Mouse (Mus musculus) stomach, embryonic 14.5 days (tissue): ENCODE measurements around the gene Taf1c. TPM values are rescaled to one million over a fixed set of nuclear protein-coding genes. Genes with fewer than 3 reads are reported as not detected.

Experiments
- ATAC-seq: fragments of 200-750 bp; cut with Nextera tagmentation; 2 replicates; pipeline ENCODE4 v1.8.0; 2017; ENCODE audit warnings: low read depth, moderate TSS enrichment; ENCODE audit not compliant: insufficient number of reproducible peaks, insufficient read depth, low FRiP score
- H3K27ac ChIP-seq: fragments of 300-500 bp; sonication (generic); 2 replicates; pipeline ENCODE4 v1.5.1; 2014; ENCODE audit warnings: mild to moderate bottlenecking, low read length, moderate library complexity, mixed read lengths
- H3K27me3 ChIP-seq: fragments of 300-500 bp; sonication (generic); 2 replicates; pipeline ENCODE4 v1.6.1; 2014; ENCODE audit warnings: low read length, control low read depth, mixed read lengths; ENCODE audit not compliant: control insufficient read depth, insufficient read depth
- H3K36me3 ChIP-seq: fragments of 300-500 bp; sonication (generic); 2 replicates; pipeline ENCODE4 v1.6.1; 2014; ENCODE audit warnings: mild to moderate bottlenecking, control low read depth, low read length, moderate library complexity, mixed read lengths; ENCODE audit not compliant: control insufficient read depth, insufficient read depth
- H3K4me1 ChIP-seq: fragments of 300-500 bp; sonication (generic); 2 replicates; pipeline ENCODE4 v1.6.1; 2014; ENCODE audit warnings: low read length, control low read depth, mixed read lengths; ENCODE audit not compliant: control insufficient read depth, insufficient read depth
- H3K4me2 ChIP-seq: fragments of 300-500 bp; sonication (generic); replicated peaks from 2 replicates; pipeline ENCODE4 v1.6.1; 2014; ENCODE audit warnings: low read depth, low read length, control low read depth
- H3K4me3 ChIP-seq: fragments of 300-500 bp; sonication (generic); 2 replicates; pipeline ENCODE4 v1.5.1; 2014; ENCODE audit warnings: low read depth, low read length, control low read depth
- H3K9ac ChIP-seq: fragments of 300-500 bp; sonication (generic); replicated peaks from 2 replicates; pipeline ENCODE4 v1.6.1; 2014; ENCODE audit warnings: low read depth, mild to moderate bottlenecking, control low read depth, low read length, moderate library complexity, mixed read lengths
- H3K9me3 ChIP-seq: fragments of 300-500 bp; sonication (generic); 2 replicates; pipeline ENCODE4 v1.6.1; 2016; ENCODE audit warnings: low read depth, low read length, control low read depth; ENCODE audit not compliant: control insufficient read depth
- WGBS: fragments of 180-500 bp; shearing (Covaris S2); extraction: QIAGEN DNeasy Blood & Tissue Kit; methylation state at CpG from one replicate; pipeline ENCODE4 v1.1.7; 2014; 5-methylcytosine and 5-hydroxymethylcytosine counted together
- polyA plus RNA-seq: library from polyadenylated mRNA; unstranded; fragments of >200 nt; fragmentation: Nextera tagmentation; extraction: Ambion mirVana; gene quantifications from 2 replicates; pipeline ENCODE4 v1.2.1, GENCODE M21; 2014

The Taf1c gene
- polyA plus RNA-seq, 1 experiment from 2014 or later: 11.4 TPM

GRCm38 (mm10) chr8:119606224-119606623, 1.2 kb upstream of the Taf1c start:
- H3K4me2 ChIP-seq: no peak overlapping the region
- H3K36me3 ChIP-seq: peaks cover 9% of the 10 kb centered on the region
- no peaks in the 10 kb centered on the region for H3K27me3 ChIP-seq
- peaks cover 7% of the 10 kb centered on the region; the same call in 1 of the 2 replicates for H3K4me1 ChIP-seq
- H3K4me3 ChIP-seq: no peak overlapping the region
- no peak overlapping the region for H3K9ac ChIP-seq
- H3K27ac ChIP-seq: no peak overlapping the region
- peaks cover 5% of the 10 kb centered on the region; the same call in 1 of the 2 replicates for H3K9me3 ChIP-seq
- ATAC-seq: no peak
- 87% methylated on average over 2 of the region's 2 CpGs for WGBS

GRCm38 (mm10) chr8:119604398-119604803, 621 bp downstream of the Taf1c start:
- peaks cover 19% of the 10 kb centered on the region for H3K36me3 ChIP-seq
- H3K27me3 ChIP-seq: no peaks in the 10 kb centered on the region
- no peak for ATAC-seq

GRCm38 (mm10) chr8:119603771-119604170, 1.3 kb downstream of the Taf1c start:
- H3K36me3 ChIP-seq: peaks cover 26% of the 10 kb centered on the region
- H3K9me3 ChIP-seq: no peaks in the 10 kb centered on the region
- peak overlapping the region; percentile 86; the same call in 1 of the 2 replicates for H3K4me2 ChIP-seq
- no peak for ATAC-seq
- H3K4me1 ChIP-seq: peaks cover 7% of the 10 kb centered on the region; the same call in 1 of the 2 replicates
- peak overlapping the region; percentile 57; the same call in 1 of the 2 replicates for H3K4me3 ChIP-seq
- H3K9ac ChIP-seq: no peak overlapping the region; the same call in 1 of the 2 replicates
- WGBS: 88% methylated on average over 4 of the region's 4 CpGs
- H3K27me3 ChIP-seq: no peaks in the 10 kb centered on the region
- H3K27ac ChIP-seq: no peak overlapping the region

More at GRCm38 (mm10) chr8:119604398-119604803, 621 bp downstream of the Taf1c start:
- WGBS: 35% methylated on average over 12 of the region's 12 CpGs
- H3K27ac ChIP-seq: 0 out of 2 replicates have a peak overlapping the region, but pooled peaks have one; percentile 4
- H3K4me3 ChIP-seq: peak overlapping the region; percentile 57
- peaks cover 7% of the 10 kb centered on the region; the same call in 1 of the 2 replicates for H3K4me1 ChIP-seq
- H3K9me3 ChIP-seq: peaks cover 5% of the 10 kb centered on the region; the same call in 1 of the 2 replicates
- peak overlapping the region; percentile 49 for H3K9ac ChIP-seq
- peak overlapping the region; percentile 86 for H3K4me2 ChIP-seq

DNA sequence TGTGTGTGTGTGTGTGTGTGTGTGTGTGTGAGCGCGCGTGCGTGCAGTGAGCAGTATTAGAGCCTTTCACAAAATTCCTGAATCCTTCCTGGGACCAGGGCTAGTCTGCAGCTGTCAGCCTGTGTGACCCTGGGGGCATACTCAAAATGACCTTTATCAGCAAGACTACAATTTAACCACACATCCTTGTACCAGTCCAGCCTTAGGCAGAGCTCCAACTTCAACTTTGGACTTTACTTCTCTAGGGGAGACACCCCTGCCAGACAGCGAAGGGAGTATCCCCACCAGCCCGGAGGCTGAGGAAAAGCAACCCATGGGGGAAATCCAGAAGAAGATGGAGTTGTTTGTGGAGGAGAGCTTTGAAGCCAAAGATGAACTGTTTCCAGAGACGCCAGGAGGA, 13.6 kb downstream of the Taf1c start:
- H3K9ac ChIP-seq: no peak overlapping the region
- no peaks in the 10 kb centered on the region for H3K9me3 ChIP-seq
- WGBS: 88% methylated on average over 7 of the region's 7 CpGs
- H3K27me3 ChIP-seq: no peaks in the 10 kb centered on the region
- no peaks in the 10 kb centered on the region for H3K36me3 ChIP-seq
- no peak overlapping the region for H3K27ac ChIP-seq
- no peak overlapping the region for H3K4me3 ChIP-seq
- no peak for ATAC-seq
- no peaks in the 10 kb centered on the region for H3K4me1 ChIP-seq
- H3K4me2 ChIP-seq: no peak overlapping the region

DNA sequence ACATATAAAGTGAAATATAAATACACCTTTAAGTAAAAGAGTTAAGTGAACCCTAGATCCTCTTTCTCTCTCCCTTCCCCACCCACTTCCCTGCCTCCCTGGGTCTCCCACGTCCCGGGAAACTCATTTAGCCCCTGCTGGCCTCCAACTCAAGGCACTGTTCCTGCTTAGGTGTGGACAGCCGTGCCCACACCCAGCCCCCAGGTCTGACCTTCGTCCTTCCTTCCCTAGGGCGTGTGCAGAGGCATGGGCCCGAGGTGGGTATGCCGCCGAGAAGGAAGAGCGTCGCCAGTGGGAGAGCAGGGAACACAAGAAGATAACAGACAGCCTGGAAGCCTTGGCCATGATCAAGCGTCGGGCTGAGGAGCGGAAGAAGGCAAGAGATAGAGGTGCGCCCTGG, 14.7 kb downstream of the Taf1c start:
- Histone ChIP-seq H3K27me3 (no peaks in the 10 kb centered on the region), H3K4me2 (no peak overlapping the region), H3K4me1 (no peaks in the 10 kb centered on the region), H3K4me3 (no peak overlapping the region), H3K27ac (no peak overlapping the region), H3K9me3 (no peaks in the 10 kb centered on the region), H3K36me3 (no peaks in the 10 kb centered on the region), H3K9ac (no peak overlapping the region)
- 74% methylated on average over 14 of the region's 14 CpGs for WGBS
- ATAC-seq: no peak

DNA sequence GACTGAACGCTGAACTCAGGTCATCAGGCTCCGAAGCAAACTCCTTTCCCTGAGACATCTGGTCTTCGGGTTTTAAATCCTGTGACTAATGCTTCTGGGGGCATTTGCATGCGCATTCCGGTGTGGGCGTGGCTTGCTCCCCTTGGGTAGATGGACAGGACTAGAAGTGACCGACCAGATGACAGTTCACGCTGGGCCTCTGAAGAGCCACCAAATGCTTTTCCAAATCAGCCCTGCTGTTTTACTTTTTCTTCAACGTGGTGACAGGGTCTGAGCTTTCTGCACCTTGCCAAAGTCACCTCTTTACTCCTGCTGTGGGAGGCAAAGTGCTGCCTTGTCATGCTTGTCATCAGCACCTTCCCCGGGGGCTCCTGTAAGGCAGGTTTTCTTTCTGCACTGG, 16.2 kb downstream of the Taf1c start:
- 27% methylated on average over 10 of the region's 10 CpGs for WGBS
- no peak overlapping the region for H3K4me3 ChIP-seq
- no peaks in the 10 kb centered on the region for H3K9me3 ChIP-seq
- no peak overlapping the region for H3K9ac ChIP-seq
- H3K4me2 ChIP-seq: no peak overlapping the region
- no peaks in the 10 kb centered on the region for H3K4me1 ChIP-seq
- no peaks in the 10 kb centered on the region for H3K27me3 ChIP-seq
- no peak for ATAC-seq
- no peak overlapping the region for H3K27ac ChIP-seq
- H3K36me3 ChIP-seq: no peaks in the 10 kb centered on the region

DNA sequence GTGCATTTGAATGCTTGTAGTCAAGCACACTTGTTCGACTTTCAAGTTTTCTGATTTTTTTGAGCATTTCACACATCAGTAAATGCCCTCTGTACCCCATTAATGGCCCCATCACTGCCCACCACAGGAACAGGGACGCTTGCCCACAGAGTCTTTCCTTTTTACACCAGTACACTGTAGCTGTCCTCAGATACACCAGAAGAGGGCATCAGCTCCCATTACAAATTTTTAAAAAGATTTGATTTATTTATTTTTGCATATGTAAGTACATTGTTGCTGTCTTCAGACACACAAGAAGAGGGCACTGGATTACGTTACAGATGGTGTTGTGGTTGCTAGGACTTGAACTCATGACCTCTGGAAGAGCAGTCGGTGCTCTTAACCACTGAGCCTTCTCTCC, 16.7 kb downstream of the Taf1c start:
- WGBS: 63% methylated on average over 4 of the region's 4 CpGs
- no peaks in the 10 kb centered on the region for H3K36me3 ChIP-seq

GRCm38 (mm10) chr8:119585901-119586300, 19.1 kb downstream of the Taf1c start:
- H3K27me3 ChIP-seq: no peaks in the 10 kb centered on the region
- no peak overlapping the region for H3K9ac ChIP-seq
- no peaks in the 10 kb centered on the region for H3K36me3 ChIP-seq
- no peak overlapping the region for H3K27ac ChIP-seq
- WGBS: 13% methylated on average over 23 of the region's 24 CpGs
- peak overlapping the region; percentile 15 for H3K4me3 ChIP-seq
- peak overlapping the region; percentile 50 for H3K4me2 ChIP-seq
- peak; percentile 49; the same call in 1 of the 2 replicates for ATAC-seq
- H3K4me1 ChIP-seq: no peaks in the 10 kb centered on the region
- H3K9me3 ChIP-seq: no peaks in the 10 kb centered on the region

More for the DNA sequence above, 16.7 kb downstream of the Taf1c start:
- Histone ChIP-seq H3K27me3 (no peaks in the 10 kb centered on the region), H3K9ac (no peak overlapping the region), H3K4me3 (no peak overlapping the region), H3K27ac (no peak overlapping the region), H3K4me1 (no peaks in the 10 kb centered on the region), H3K4me2 (no peak overlapping the region), H3K9me3 (no peaks in the 10 kb centered on the region)
- ATAC-seq: no peak
